Mouse (Mus musculus) cortical plate, adult 2 months (tissue): ENCODE data around the gene Sgms1.

Source experiments
- CTCF ChIP-seq: fragments of 200-500 bp; IDR thresholded peaks from 2 replicates; pipeline ENCODE4 v1.5.1; 2011; ENCODE audit warnings: mild to moderate bottlenecking, control low read depth, low read length; ENCODE audit not compliant: insufficient read depth; ENCODE audit errors: extremely low read depth
- POLR2A ChIP-seq: fragments of 200-500 bp; IDR thresholded peaks from 2 replicates; pipeline ENCODE4 v1.6.1; 2011; ENCODE audit warnings: mild to moderate bottlenecking, low read length, control low read depth; ENCODE audit not compliant: insufficient read depth; ENCODE audit errors: extremely low read depth

DNA sequence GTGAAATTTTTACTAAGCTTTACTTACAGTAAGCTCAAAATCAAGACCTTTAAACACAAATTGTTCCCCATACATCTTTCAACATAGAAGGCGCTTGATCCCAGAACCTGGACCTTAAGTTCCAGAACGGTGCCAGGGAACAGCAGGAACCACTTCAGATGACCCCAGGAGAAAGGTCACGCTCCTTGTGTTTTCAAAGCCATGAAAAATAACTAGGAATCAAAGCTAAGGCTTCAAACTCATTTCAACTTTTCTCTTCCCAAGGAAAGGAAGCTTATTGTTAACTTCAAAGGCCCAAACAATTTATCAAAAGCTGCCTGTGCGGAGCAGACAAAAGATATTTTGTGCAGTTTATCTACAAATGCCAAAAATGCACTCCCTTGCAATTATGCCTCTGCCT is 107.6 kb downstream of the Sgms1 start:
- TF ChIP-seq CTCF (no peak), POLR2A (no peak)
